Mouse (Mus musculus) spleen, adult 12 weeks (tissue): Measurements from ENCODE around the gene Tmem237.

Source experiments
- DNase-seq: peaks from one replicate; pipeline ENCODE4 v3.0.0; 2022; ENCODE audit warnings: low spot score

The Tmem237 gene

DNA sequence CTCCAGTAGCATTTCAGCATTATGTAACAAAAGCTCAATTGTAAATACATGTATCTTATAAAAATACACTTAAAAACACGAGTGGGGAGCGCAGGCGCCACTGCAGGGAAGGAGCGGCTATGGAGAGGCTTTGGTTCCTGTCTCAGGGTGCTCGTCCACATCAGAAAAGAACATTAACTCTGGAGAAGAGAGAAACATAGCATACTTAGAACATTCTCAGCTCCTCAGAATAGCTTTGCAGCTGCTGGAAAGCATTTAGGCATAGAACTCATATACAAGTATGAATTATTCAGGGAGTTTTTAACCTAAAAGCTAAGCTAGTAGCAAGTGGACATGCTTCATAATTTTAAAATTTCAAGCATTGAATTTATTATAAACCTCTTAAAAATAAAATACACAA is 19.2 kb downstream of the Tmem237 start:
- DNase-seq = no peak

DNA sequence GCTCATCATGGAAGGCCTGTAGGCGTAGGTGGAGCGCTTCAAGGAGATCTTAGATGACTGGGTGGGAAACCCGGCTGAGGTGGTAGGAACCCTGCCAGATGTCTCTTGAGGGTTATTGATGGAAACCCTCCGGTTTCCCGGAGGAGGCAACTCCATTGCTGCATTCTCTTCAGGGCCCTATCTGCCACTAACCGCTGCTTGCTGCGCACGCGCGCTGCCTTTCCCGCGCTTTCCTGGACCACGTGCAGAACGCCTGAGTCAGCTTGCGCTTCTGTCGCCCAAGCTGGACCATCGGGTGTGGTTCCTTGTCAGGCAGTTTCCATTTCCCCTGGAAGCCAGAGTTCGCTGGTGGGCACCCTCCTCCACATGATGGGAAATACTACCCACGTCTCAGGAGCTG is 25.5 kb downstream of the Tmem237 start, which contains the start of gene C2cd6:
TSS of gene C2cd6 (minus strand) at position 196 of the 400 bp plus-strand sequence.
- no peak for DNase-seq

DNA sequence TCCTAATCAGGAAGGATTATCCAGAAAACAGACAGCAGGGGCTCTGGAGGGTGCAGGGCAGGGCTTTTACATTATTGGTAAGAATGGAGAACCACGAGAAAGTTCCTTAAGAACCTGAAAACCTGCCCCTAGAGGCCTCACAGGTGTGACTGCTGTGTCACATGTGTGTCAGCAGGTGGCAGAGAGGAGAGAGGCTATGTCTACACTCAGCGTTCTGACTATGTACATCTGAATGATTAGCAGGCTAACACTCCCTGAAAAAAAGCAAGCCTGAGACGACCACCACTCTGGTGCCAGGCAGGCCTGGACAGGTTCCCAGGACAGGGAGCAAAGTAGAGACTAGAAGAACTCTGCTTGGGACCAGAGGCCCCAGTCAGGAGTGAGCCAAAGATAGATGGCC is 49.3 kb downstream of the Tmem237 start:
- no peak for DNase-seq

DNA sequence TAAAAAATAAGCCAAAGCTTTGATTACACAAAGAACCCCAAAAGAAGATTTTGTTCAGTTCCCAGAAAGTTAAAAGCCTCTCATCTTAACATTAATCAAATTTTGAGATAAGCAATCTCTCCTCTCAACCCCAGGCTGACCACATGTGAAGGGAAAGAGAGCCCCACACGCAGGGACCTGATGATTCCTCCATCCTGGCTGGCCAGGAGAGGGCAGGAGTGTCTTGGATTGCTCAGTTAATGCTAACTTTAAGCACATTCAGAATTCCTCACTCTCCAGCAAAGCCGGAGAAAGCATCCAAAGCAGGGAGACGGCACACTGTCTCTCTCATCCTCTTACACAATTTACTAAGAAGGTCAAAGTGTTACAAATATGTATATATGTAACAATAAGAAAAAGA is 52.2 kb downstream of the Tmem237 start:
- DNase-seq = no peak

DNA sequence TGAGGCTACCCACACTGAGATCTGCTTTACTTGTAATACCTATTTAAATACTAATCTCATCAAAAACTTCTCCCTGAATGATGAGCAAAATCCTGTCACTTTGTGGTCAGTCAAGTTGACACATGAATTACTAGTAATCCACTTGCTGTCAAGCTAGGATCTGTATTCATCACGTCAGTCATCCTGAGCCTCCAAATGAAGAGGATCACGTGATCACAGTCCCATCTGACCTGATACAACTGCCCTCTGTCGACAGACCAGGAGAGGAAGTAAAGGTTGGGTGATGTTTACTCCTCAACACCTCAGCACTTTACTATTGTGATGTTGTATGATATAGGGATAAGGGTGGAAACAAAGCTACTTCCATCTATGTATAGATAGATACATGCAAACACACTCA is 56.5 kb downstream of the Tmem237 start:
- DNase-seq = no peak

DNA sequence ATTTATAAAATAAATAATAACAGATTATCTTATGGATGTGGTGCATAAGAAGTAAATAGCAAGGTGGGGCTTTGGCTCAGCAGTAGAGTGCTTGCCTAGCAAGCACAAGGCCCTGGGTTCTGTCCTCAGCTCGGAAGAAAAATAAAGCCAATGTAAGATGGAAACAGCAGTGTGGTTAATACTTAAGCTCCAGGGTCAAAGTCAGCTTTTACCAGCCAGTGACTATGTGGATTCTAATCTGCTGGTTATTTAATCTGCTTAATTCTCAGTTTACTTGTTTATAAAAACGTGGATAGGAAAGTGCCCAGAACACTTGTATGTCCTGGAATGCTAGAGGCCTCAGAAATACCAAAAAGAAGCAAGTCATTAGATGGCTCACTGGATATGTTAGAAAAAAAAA is 63.3 kb downstream of the Tmem237 start:
- DNase-seq = no peak

DNA sequence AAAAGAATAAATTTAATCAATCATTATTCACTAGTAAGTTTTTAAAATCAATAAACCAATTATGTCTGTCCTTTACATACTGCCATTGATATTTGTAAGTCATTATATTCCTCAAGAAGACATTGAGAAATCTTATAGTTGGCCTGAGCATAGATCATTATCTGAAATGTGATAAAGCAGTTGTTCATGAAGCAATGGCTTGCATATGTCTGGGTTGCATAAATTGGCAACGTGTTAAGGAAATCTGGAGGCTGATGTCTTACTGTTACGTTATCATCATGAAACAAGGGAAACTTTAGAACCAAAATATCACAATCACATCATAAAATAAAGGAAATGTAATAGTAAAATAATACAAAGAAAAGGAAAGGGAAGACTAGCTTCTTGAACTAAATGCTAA is 68.9 kb downstream of the Tmem237 start:
- no peak for DNase-seq
